Mouse (Mus musculus) right cerebral cortex, postnatal 25 days (tissue): ENCODE measurements around the gene Rxfp4.

Experiments used
- DNase-seq: peaks from one replicate; pipeline ENCODE4 v3.0.0; 2022

The Rxfp4 gene

DNA sequence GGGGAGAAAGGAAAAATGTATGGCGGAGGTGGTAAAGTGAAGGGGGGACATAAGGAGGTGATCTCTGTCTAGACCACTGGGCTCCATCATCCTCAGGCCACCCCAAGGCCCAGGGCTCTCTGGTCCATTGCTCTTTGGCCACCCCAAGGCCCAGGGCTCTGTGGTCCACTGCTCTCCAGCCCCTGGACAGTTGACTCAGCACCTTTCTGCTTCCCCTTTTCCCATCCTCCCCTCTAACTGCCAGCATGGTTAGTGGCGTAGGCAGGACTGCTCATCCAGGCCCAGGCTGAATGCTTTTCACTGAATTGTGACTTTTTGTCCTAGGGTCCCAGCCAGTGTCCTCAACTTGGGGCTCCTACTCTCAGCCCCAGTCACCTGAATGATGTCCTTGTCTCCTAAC is 25.4 kb downstream of the Rxfp4 start:
- DNase-seq: no peak

DNA sequence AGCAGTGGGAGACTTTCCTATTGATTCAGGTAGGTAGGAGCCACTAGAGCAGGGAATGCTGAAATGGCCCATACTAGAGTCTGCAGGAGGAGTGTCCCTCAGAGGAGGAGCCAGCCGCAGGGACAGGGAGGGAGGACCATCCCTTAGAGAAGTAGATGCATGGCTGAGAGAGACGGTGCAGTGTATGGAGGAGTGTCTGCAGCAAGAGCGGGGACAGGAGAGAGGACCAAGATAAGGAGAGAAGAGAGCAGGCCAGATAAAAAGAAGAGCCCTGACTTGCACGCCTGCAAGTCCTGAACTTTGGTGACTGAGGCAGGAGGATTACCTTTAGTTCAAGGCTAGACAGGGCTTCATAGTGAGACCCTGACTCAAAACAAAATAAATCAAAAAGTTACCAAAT is 25.8 kb downstream of the Rxfp4 start:
- DNase-seq: no peak

DNA sequence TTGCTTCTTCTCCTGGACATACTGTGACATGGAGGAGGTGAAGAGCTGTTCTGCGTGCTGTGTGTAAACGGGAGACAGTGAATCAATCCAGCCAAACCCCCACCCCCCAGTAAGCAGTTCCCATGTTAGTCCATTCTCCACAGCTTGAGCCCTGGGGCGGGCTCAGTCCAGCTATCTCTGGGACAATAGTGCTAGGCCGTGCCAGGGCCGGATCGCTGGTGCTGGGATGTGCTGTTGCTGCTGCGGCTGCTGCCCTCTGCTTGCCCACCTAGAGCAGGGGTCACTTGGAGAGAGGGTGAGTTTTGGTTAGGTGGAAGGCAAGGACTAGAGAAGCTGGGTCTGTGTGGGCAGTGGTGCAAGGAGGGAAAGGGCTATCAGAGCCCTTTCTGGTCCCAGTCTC is 26.6 kb downstream of the Rxfp4 start:
- DNase-seq: no peak

DNA sequence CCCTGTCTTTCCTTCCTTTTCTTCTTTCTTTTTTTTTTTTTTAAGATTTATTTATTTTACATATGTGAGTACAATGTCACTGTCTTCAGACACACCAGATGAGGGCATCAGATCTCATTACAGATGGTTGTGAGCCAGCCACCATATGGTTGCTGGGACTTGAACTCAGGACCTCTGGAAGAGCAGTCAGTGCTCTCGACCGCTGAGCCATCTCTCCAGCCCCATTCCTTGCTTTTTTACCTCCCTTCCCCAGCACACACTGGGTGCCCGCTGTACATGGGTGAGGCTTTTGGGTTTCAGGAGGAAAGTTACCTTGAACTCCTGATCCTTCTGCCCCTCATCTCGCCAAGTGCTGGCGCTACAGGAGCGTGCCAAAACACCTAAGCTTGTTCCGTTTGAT is 27.4 kb downstream of the Rxfp4 start:
- DNase-seq: no peak

DNA sequence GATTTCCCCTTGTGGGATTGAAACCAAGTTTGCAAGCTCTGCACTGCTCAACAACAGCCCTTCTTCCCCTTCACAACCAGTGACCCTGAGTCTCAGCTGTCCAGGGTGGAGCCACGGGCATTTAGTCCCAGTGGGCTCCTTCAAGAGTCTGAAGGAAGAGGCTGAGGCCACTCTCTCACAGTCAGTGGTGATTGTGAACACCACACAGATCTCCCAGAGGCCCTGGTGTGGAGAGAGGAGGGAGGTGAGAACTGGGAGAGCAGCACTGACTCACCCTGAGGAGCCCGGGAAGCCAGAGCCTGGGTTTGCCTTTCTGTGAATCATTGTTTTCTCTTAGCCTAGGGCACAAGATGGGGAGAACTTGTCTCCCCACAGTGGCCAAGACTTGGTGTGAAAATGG is 28.0 kb downstream of the Rxfp4 start:
- DNase-seq: no peak

DNA sequence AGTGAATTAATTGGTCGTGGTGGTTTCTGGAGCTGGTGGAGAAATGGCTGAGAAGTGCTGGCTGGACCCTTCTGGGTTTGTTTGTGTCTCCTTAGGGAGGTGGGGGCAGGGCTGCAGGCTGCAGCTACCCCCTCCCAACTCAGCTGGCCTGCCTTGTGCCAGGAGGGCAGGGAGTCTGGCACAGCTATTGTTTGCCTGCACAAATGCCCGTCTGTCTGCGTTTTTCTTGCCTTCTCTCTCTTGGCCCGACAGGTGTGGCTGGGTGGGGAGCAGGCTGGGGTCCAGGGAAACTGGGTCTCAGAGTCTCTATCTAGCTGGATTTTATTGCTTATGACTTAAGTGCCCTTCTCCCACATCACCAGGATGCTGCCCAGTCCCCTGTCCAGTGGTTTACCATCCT is 28.6 kb downstream of the Rxfp4 start:
- DNase-seq: no peak

DNA sequence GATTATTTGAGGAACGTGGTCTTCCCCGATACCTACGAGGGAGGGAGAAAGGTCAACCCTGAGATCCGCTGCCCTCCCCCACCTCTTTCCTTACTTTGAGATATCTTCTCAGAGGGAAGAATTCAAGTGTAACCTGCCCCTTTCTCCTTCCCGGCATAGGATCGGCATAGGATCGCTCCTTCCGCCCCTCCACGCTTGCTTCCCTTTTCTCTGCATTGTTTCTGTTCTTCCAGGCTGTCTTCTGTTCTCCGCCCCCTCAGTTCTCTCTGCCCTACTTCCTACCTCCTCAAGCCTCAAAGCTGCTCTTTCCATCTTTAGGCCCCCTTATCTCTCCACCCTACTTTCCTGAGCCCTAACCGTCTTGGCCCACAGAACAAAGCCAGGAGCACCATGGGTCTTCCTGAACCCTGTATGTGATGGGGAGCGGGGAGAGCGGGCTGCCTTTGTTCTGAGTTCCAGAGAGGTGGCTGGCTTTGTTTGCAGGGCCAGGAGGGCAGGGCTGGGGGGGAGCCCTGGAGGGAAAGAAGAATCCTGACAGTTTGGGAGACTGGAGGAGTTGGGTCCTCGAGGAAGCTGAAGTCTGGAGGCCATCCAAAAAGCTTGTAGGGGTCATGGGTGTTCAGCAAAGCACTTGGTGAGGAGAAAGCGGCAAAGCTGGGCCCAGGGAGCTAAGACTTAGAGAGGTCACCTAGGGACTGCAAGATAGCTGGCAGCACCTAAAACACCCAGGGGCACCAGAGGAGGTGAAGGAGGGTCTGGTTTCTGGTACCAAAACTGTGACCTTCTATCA is 29.4 kb downstream of the Rxfp4 start:
- DNase-seq: no peak

DNA sequence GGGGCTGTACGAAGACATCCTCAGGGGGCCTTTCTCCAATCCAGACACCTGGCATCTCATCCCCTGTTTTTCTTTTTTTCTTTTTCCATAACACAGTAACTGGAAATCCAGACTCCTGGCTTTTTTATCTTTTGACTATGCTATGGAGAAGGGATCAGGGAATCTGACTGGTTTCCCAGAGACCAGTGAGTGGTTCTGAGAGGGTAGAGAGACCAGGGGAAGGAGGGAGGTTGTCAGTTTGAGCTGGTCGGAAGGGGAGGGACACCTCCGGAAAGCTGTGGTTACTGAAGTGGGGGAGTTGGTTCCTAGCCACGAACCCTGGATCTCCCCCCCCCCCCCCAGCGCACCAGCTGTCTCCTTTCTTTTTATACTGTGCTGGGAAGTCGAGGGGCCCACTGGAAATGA is 30.0 kb downstream of the Rxfp4 start:
- DNase-seq: no peak

DNA sequence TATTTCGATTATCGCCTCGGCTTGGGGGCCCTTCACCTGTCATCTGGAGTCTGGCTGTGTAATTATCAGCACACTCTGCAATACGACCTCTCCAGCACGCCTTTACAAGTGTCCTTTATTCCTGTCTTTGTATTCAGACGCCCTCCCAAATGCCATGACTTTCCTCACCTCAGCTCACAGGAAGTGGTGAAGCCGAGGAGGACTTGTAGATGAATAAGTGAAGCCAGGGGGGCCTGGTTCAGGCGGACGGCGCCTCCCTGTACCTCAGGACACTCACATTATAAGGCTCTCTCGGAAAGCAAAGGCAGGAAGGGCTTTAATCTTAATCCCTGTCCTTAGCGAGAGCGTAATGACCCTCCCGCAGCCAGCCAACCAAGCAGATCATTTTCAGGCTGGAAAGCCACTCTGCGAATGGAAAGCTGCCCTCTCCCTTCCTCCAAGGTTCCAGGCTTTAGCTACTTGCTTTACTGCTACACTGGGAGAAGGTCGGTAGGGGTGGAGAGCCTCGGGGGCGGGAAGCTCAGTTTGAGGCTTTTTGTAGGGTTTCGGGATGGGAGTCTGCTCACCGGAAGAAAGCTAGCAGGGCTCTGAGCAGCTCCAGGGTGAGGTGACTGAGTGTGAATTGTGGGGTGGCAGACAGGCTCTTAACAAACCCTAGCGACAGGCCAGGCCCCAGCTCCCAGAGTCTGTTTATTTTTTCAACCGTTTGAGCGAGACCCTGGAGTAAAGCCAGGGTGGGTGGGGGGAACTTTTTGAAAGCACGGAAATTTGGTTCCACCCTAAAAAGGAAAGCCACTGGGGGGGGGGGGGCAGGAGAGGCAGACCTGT is 30.6 kb downstream of the Rxfp4 start:
- peak; percentile 46 for DNase-seq

DNA sequence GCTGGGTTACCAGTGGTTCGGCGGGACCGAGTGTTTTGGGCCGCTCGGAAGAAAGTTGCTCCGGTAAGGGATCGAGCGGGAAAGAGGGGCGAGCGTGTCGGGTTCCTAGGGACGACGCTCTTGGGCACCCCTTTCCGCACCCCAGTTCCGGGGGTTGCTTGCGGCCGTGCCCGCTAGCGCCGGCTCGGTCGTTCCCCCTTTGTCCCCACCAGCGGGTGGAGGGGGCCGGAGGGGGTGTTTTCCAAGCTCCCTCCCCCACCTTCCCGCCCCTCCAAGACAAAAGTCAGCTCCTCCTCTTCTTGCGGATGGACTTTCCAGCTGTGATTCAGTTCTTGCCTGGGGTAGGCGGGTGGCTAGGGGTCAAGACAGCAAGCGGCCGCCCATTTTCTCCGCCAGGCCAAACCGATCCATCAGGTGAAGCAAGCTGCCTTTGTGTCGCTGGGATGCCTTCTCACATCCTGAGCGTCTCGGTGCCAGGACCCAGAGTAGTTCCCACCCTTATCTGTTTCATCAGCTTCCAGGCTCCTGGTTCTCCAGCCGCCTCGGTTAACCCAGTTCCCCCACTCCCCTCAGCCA is 31.3 kb downstream of the Rxfp4 start:
- no peak for DNase-seq

DNA sequence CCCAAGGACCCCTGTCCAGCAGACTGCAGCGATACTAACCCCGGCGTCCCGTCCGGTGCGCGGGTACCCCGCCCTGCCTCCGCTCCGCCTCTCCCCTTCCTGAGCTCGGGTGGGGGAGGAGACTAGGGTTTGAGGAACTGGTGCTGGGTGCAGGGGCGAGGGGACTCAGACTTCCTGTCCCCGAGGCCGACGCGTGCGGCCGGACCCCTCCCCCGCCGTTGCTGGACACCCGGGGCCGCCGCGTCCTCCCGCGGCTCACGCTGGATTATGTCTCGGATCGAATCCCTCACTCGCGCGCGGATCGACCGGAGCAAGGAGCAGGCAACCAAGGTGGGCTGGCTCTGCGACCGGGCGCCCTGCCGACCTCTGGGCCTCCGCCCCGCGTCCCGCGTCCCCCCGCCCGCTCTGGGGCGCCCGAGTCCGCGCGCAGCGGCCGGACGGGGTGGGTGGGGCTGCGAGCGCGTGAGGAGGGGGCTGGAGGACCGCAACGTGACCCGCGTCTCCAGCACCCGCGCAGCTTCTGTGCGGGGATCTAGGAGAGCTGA is 31.9 kb downstream of the Rxfp4 start:
- peak; percentile 59 for DNase-seq

DNA sequence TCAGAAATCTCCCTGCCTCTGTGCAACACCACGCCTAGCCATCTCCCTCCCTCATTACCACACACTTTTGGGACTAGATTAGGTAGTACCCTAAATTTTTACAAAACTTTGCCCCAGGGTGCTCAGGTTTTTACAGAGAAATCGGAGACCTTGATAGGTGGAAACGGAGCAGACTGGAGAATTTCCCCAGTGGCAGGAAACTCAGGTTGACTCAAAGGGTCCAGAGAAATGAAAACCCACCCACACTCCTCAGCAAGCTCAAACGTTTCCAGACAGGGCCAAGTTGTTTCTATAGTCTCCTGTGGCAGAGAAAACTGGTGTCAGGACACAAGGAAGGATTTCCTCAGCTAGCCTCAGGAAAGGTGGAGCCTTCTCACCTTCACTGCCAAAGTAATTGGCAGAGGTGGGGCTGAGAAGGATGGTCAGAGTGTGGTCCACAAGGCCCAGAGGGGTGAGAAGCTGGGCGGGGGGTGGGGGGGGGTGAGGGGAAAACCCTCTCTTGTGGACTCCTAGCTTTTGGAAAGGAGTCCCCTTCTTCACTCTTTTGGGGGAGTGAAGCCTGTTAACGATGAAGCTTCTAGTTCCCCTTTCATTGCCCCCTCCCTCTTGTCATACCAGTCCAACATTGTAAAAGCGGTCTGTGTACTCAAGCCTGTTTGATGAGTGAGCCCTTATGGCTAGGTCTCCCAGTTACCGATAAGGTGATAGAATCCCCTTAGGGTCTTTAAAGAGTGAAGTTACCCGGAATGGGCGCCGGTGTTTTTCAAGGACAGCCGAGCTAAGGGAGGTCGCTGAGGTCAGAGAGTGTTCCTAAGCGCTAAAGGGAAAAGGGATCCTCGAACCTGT is 32.6 kb downstream of the Rxfp4 start:
- DNase-seq: no peak

DNA sequence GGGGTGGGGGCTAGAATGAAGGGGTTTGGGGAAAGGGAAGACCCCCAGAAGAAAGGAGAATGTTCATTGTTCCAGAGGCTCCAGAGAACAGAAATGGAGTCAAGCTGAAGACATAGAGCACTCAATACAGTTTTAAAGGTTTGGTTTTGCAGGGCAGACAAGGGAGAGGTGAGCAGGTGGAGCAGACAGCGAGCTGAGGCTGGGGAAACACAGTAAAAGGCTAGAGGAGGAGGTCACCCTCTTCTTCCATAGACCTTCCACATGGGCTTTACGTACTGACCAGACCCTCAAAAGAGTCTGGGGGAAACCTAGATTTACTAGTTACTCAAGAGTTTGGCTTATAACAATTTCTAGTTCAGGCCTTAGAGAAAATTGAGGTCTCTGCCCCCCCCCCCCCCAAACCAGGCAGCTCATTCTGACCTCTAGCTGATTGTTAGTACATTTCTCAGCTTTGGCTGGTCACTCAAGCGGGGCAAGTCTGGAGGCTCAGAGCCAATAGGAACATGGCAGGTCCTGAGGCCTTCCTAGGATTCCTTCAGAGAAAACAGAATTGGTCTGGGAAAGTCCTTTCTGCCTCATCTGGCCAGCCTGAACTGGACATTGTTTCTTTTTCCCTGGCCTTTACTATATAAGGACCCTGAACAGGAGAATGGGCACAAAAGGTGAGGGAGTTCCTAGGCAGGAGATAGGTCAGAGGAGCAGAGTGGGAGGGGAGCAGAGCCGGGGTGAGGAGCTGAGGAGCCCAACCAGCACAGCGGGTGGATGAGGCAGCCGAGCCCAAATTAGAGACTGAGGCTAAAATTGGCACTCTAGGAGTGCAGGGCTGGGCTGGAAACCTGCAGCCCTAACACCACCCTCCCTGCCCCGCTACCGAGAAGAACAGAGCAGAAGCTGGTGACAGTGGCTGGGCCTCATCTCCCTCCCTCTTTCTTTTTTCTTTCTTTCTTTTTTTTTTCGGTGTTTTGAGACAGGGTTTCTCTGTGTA is 33.5 kb downstream of the Rxfp4 start:
- DNase-seq: no peak

DNA sequence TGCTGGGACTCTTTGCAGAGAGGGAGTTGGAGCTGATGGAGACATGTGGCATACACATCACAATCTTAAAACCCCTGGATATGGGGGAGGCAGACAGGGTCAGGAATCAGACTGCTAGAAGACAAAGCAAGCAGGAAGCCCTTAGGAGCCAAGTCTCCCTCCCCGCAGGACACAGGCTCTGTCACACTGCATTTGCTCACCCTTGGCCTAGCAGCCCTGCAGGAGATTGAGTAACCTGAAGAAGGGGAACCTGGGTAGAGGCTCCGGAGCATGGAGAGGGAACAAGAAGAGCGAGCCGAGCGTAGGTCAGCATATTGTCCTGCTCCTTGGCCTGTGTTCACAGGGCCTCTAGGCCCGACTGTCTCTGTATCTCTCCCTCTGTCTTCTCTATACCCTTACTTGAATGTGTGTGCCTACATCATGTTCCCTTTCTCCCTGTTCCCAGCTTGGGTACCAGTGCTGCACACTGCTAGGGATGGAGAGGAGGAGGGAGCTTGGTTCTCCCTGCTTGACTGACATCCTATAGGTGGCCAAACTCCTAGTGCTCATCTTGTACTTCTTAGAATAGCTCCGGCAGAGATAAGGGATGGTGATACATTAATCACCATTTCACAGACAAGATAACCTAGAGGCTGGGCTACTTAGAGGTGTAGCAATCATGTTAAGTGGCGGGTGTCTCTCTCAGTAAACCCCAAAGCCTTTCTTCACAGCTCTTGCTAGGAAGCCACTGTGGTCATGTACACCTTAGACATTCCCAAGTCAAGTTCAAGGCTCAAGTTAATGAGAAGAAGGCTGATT is 34.7 kb downstream of the Rxfp4 start:
- DNase-seq: no peak

DNA sequence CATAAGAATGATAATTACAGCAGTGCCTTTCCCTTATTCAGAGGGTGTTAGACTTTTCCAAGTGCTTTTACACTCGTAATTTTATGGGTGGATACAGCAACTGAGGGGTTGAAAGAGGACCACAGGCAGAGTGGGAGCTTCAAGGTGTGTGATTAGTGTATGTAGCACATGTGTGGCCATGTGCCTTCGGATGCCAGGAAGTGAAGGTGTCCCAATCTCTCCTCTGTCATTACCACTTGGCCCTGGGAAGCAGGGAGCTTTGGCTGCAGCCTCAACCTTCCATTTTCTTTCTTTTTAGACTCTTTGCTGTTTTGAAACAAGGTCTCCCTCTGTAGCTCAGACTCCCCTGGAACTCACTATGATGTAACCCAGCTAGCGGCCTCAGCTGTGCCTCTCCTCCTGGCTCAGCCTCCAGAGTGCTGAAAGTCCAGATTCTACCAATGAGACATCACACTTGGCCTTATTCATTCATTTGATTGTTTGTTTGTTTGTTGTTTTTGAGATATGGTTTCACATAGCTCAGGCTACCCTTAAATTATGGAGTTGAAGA is 35.9 kb downstream of the Rxfp4 start:
- DNase-seq: no peak

DNA sequence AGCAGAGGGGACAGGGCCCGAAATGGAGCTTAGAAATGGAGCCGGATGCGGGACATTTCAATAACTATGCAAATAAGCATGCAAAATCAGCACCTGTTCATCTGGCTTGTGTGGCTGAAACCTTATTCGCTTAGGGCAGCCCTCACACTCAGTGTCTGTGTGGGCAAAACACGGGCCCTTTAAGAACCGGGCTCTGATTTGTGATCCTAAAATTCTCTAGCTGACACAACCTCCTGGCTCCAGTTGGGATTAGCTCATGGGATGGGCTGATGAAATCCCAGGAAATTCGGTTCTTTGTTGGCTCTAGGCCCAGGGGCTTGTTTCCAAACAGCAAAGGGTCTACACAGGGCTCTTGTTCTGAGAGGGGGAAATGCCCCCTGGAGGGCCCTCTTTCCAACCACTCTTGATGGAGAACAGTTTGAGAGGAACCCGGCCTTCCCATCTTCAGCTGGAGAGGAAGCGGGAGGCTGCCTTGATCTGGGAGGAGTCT is 37.0 kb downstream of the Rxfp4 start:
- no peak for DNase-seq

DNA sequence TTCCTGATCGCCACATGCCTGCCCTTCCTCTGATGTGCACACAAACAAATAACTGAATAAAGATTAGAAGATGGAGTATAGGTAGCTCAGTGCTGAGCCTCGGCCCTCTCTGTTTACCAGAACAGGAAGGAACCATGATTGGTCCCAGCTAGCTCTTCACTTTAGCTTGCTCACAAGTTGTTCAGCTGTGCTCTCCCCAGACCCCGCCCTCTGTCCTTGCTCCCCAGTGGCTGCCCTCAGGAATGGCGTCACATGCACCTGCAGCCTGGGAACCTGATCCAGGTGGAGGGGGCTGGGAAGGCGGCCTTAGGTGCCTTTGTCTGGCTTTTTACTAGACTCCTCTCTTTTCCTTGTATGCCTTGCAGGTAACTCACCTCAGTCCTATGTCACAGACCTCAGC is 37.8 kb downstream of the Rxfp4 start:
- DNase-seq: no peak

DNA sequence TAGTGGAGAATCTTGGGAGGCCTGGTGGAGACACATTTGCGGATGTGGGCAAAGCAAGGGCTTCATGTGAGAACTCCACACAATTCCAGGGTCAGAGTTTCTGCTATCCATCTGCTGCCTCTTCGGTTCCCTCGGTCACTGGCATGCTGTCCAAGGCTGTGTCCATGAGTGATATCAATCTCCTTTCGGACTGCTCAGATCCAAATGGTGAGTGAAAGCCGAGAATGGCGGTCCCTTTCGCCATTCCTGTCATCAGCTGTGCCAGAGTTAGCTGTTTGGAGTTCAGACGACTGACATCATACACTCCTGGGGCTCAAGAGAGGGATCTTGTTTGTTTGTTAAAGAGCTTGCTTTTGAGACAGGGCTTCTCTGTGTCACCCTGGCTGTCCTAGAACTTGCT is 38.5 kb downstream of the Rxfp4 start:
- no peak for DNase-seq

DNA sequence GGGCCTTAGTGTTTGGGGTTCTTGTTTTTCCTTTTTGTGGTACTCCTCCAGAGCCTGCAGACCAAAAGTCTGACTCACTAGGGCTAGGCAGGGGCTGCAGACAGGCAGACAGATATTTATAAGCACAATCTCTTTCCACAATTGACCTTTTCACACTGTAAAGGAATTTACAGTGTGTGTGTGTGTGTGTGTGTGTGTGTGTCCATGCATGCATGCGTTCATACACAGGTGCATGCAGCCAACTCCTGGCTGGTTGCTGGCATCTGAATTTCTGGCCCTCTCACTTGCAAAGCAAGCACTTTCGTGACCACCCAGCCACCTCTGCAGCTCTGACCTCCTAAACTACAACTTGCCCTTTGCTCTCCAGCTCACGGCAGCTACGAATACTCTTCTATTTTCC is 43.9 kb downstream of the Rxfp4 start:
- DNase-seq: no peak

DNA sequence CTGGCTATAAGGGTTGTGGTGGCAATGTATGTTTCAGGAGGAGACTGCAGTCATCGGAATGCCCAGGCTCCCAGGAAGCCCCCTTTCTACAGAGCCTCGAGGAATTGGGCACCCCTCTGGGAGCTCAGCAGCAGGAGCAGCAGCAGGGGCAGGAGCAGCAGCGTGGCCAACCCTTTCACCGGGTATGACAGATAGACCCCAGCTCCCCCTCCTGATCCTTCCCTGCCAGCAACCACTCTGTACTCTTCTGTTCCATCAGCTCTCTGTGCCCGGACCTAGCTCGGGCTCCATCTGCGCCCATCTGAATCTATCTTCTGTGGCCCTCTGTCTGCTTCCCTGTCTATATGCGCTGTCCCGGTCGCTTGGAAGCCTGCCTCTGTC is 45.2 kb downstream of the Rxfp4 start:
- DNase-seq: no peak
